Mouse (Mus musculus): ENCODE results near the gene Rabgap1l.

DNA sequence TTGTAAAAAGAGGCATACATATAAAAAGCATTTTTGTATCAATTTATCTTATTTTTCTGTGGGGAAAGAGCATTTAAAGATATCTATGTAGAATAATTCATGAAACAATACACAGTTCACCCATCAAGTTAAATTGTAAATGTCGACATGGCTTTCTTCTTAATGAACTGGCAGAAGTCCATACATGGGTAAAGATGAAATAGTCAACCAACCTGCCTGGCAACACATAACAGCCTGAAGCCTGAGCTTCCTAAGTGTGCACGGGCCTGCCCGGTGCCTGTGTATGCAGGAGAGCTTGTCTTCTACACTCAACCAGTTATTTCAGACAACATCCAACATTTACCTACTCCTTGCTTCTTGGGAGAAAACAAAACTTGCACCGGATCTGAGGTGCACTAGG lies 458.2 kb downstream of the Rabgap1l start:
- TF ChIP-seq CTCF (conservative IDR thresholded peaks at IDR 0.05; ENCODE audit: insufficient read depth, insufficient read length, low read depth, low read length) (no peak), POLR2A (IDR thresholded peaks at IDR 0.05; ENCODE audit: low read depth, low read length) (no peak)
